Mouse (Mus musculus) midbrain, embryonic 11.5 days (tissue): ENCODE measurements around the gene Ptma. TPM values are rescaled to one million over a fixed set of nuclear protein-coding genes. Genes with fewer than 3 reads are reported as not detected.

ENCODE experiments used
- ATAC-seq: fragments of 200-750 bp; cut with Nextera tagmentation; 2 replicates; pipeline ENCODE4 v1.8.0; 2017; ENCODE audit warnings: moderate TSS enrichment, moderate library complexity; ENCODE audit not compliant: low FRiP score
- DNase-seq: peaks from one replicate; pipeline ENCODE4 v3.0.0; 2015; ENCODE audit warnings: low spot score; ENCODE audit errors: missing footprints
- H3K27ac ChIP-seq: fragments of 300-500 bp; sonication (generic); 2 replicates; pipeline ENCODE4 v1.5.1; 2014; ENCODE audit warnings: low read depth, low read length
- H3K27me3 ChIP-seq: fragments of 300-500 bp; sonication (generic); 2 replicates; pipeline ENCODE4 v1.6.1; 2014; ENCODE audit warnings: mild to moderate bottlenecking, low read length, moderate library complexity, mixed read lengths; ENCODE audit not compliant: control insufficient read depth, insufficient read depth
- H3K36me3 ChIP-seq: fragments of 300-500 bp; sonication (generic); 2 replicates; pipeline ENCODE4 v1.6.1; 2014; ENCODE audit warnings: mild to moderate bottlenecking, low read length, moderate library complexity, mixed read lengths; ENCODE audit not compliant: control insufficient read depth, insufficient read depth
- H3K4me1 ChIP-seq: fragments of 300-500 bp; sonication (generic); 2 replicates; pipeline ENCODE4 v1.6.1; 2014; ENCODE audit warnings: low read length; ENCODE audit not compliant: control insufficient read depth, insufficient read depth
- H3K4me2 ChIP-seq: fragments of 300-500 bp; sonication (generic); 2 replicates; pipeline ENCODE4 v1.6.1; 2014; ENCODE audit warnings: mild to moderate bottlenecking, moderate library complexity
- H3K4me3 ChIP-seq: fragments of 300-500 bp; sonication (generic); 2 replicates; pipeline ENCODE4 v1.5.1; 2014; ENCODE audit warnings: low read depth, low read length
- H3K9ac ChIP-seq: fragments of 300-500 bp; sonication (generic); 2 replicates; pipeline ENCODE4 v1.6.1; 2014; ENCODE audit warnings: low read length
- H3K9me3 ChIP-seq: fragments of 300-500 bp; sonication (generic); 2 replicates; pipeline ENCODE4 v1.6.1; 2016; ENCODE audit warnings: low read length; ENCODE audit not compliant: control insufficient read depth
- WGBS: fragments of 180-500 bp; shearing (Covaris S2); extraction: QIAGEN DNeasy Blood & Tissue Kit; methylation state at CpG from one replicate; pipeline ENCODE4 v1.1.7; 2014; 5-methylcytosine and 5-hydroxymethylcytosine counted together
- polyA plus RNA-seq: library from polyadenylated mRNA; unstranded; fragments of >200 nt; fragmentation: Nextera tagmentation; extraction: Ambion mirVana; gene quantifications from 2 replicates; pipeline ENCODE4 v1.2.1, GENCODE M21; 2014

The Ptma gene
- polyA plus RNA-seq, 1 experiment from 2014 or later, result 3,090 TPM

GRCm38 (mm10) chr1:86546797-86547196, 20.3 kb downstream of the Ptma start:
- H3K36me3 ChIP-seq, result peaks cover 3% of the 10 kb centered on the region; the same call in 1 of the 2 replicates
- 71% methylated on average over 3 of the region's 3 CpGs for WGBS

GRCm38 (mm10) chr1:86551299-86551698, 24.8 kb downstream of the Ptma start:
- Histone ChIP-seq H3K36me3 (no peaks in the 10 kb centered on the region), H3K27me3 (no peaks in the 10 kb centered on the region)
- no peak for ATAC-seq

More at GRCm38 (mm10) chr1:86546797-86547196, 20.3 kb downstream of the Ptma start:
- Histone ChIP-seq H3K27me3 (no peaks in the 10 kb centered on the region), H3K9ac (no peak overlapping the region), H3K4me1 (no peaks in the 10 kb centered on the region), H3K27ac (no peak overlapping the region), H3K9me3 (no peaks in the 10 kb centered on the region), H3K4me3 (no peak overlapping the region), H3K4me2 (no peak overlapping the region)
- DNase-seq, result peak; percentile 19
- ATAC-seq, result no peak

DNA sequence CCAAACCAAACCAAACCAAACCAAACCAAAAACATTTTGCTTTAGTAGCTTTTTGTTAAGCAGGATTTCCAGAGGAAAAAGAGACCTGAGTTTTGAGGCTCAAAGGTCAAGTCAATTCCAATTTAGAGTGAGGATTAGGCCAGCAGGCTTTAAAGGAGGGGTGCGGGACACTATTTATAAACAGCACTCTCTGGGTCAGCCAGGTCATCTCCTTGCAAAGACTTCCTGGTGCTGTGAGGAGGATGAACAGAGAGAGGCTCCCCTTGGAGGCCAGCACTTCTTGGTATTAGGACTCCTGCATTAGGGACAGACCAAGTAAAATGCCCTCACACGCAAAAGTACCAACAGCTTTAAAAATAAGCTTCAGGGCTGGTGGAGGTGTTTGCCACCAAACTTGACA, 25.4 kb downstream of the Ptma start:
- Histone ChIP-seq H3K9ac (no peak overlapping the region), H3K36me3 (no peaks in the 10 kb centered on the region), H3K4me3 (no peak overlapping the region), H3K9me3 (no peaks in the 10 kb centered on the region), H3K27ac (no peak overlapping the region), H3K27me3 (no peaks in the 10 kb centered on the region), H3K4me2 (no peak overlapping the region), H3K4me1 (0 out of 2 replicates have a peak, but pooled peaks cover 2% of the 10 kb centered on the region)
- ATAC-seq, result no peak
- WGBS, result 11% methylated on average over 2 of the region's 2 CpGs
- no peak for DNase-seq

More at GRCm38 (mm10) chr1:86551299-86551698, 24.8 kb downstream of the Ptma start:
- Histone ChIP-seq H3K9ac (no peak overlapping the region), H3K4me2 (no peak overlapping the region), H3K9me3 (no peaks in the 10 kb centered on the region), H3K4me1 (0 out of 2 replicates have a peak, but pooled peaks cover 2% of the 10 kb centered on the region), H3K4me3 (no peak overlapping the region), H3K27ac (no peak overlapping the region)
- WGBS, result 64% methylated on average over 4 of the region's 4 CpGs
- no peak for DNase-seq

DNA sequence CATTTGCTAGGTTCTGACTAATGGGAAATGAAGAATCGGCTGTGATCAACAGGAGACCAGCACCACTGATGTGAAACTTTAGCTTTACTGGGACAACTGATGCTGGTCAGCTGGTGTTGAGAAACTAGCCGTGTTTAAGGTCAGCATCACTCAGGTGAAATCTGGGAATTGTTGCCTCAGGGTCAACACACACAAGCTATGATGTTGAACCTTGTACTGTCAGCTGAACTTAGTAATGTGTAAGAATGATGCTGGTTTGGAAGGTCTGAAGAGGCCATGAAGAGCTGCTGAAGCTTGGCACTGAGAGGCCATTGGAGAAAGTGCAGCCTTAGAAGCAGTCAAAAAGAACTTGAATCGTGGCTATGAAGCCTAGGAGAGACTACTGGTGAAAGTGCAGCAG, 29.1 kb downstream of the Ptma start:
- Histone ChIP-seq H3K4me3 (no peak overlapping the region), H3K36me3 (no peaks in the 10 kb centered on the region), H3K4me1 (0 out of 2 replicates have a peak, but pooled peaks cover 2% of the 10 kb centered on the region), H3K9me3 (no peaks in the 10 kb centered on the region), H3K27me3 (no peaks in the 10 kb centered on the region), H3K9ac (no peak overlapping the region), H3K27ac (no peak overlapping the region), H3K4me2 (no peak overlapping the region)
- DNase-seq, result no peak
- no peak for ATAC-seq
- 85% methylated on average over 3 of the region's 3 CpGs for WGBS

GRCm38 (mm10) chr1:86557872-86558271, 31.3 kb downstream of the Ptma start:
- H3K4me2 ChIP-seq, result no peak overlapping the region

GRCm38 (mm10) chr1:86559232-86559631, 32.7 kb downstream of the Ptma start:
- DNase-seq (no peak), ATAC-seq (no peak)
- no peak overlapping the region for H3K4me3 ChIP-seq
- 93% methylated on average over 3 of the region's 3 CpGs for WGBS
- H3K27ac ChIP-seq, result no peak overlapping the region
- no peaks in the 10 kb centered on the region for H3K36me3 ChIP-seq
- H3K4me1 ChIP-seq, result no peaks in the 10 kb centered on the region
- no peaks in the 10 kb centered on the region for H3K9me3 ChIP-seq
- no peak overlapping the region; the same call in 1 of the 2 replicates for H3K9ac ChIP-seq
- H3K27me3 ChIP-seq, result no peaks in the 10 kb centered on the region
- H3K4me2 ChIP-seq, result no peak overlapping the region

More at GRCm38 (mm10) chr1:86557872-86558271, 31.3 kb downstream of the Ptma start:
- Histone ChIP-seq H3K4me3 (no peak overlapping the region), H3K27me3 (no peaks in the 10 kb centered on the region), H3K27ac (no peak overlapping the region), H3K36me3 (no peaks in the 10 kb centered on the region), H3K4me1 (no peaks in the 10 kb centered on the region), H3K9ac (no peak overlapping the region), H3K9me3 (no peaks in the 10 kb centered on the region)
- DNase-seq, result no peak
- WGBS, result 87% methylated on average over 7 of the region's 7 CpGs
- ATAC-seq, result no peak

- no peaks in the 10 kb centered on the region for H3K4me1 ChIP-seq
- no peak overlapping the region for H3K9ac ChIP-seq
- H3K4me2 ChIP-seq, result no peak overlapping the region
- no peak overlapping the region for H3K27ac ChIP-seq
- ATAC-seq, result no peak
- no peaks in the 10 kb centered on the region for H3K9me3 ChIP-seq
- WGBS, result 95% methylated on average over 2 of the region's 2 CpGs
- no peaks in the 10 kb centered on the region for H3K27me3 ChIP-seq
- no peaks in the 10 kb centered on the region for H3K36me3 ChIP-seq
- no peak overlapping the region for H3K4me3 ChIP-seq
- no peak for DNase-seq
Observed at GRCm38 (mm10) chr1:86562663-86563062, 36.1 kb downstream of the Ptma start.

- Histone ChIP-seq H3K27me3 (no peaks in the 10 kb centered on the region), H3K4me1 (no peaks in the 10 kb centered on the region), H3K27ac (no peak overlapping the region), H3K36me3 (no peaks in the 10 kb centered on the region), H3K9ac (no peak overlapping the region), H3K9me3 (no peaks in the 10 kb centered on the region), H3K4me2 (no peak overlapping the region), H3K4me3 (no peak overlapping the region)
- WGBS, result 88% methylated on average over 2 of the region's 2 CpGs
- no peak for ATAC-seq
- peak; percentile 41 for DNase-seq
Observed at GRCm38 (mm10) chr1:86568409-86568808, 41.9 kb downstream of the Ptma start.

- DNase-seq, result no peak
- H3K36me3 ChIP-seq, result no peaks in the 10 kb centered on the region
- H3K4me3 ChIP-seq, result no peak overlapping the region
- no peak overlapping the region for H3K4me2 ChIP-seq
- H3K27ac ChIP-seq, result no peak overlapping the region
- H3K9me3 ChIP-seq, result no peaks in the 10 kb centered on the region
- H3K4me1 ChIP-seq, result no peaks in the 10 kb centered on the region
- 94% methylated on average over 2 of the region's 2 CpGs for WGBS
- H3K27me3 ChIP-seq, result no peaks in the 10 kb centered on the region
- ATAC-seq, result no peak
- H3K9ac ChIP-seq, result no peak overlapping the region
Observed at GRCm38 (mm10) chr1:86569292-86569860, 42.9 kb downstream of the Ptma start.
